Mouse (Mus musculus): ENCODE results near the gene Fry.

The Fry gene

GRCm38 (mm10) chr5:150118455-150119241 is at the start of gene Fry:
Fry (plus strand) TSS chr5:150118645.
- peak; percentile 95 for DNase-seq

- peak; percentile 39 for DNase-seq
Observed at GRCm38 (mm10) chr5:150070086-150070485, 48.4 kb upstream of the Fry start.

GRCm38 (mm10) chr5:150071738-150072137 is 46.7 kb upstream of the Fry start:
- no peak for DNase-seq

- no peak for DNase-seq
Observed at GRCm38 (mm10) chr5:150079866-150080797, 38.3 kb upstream of the Fry start.

- no peak for DNase-seq
Observed at GRCm38 (mm10) chr5:150082696-150083095, 35.7 kb upstream of the Fry start.

GRCm38 (mm10) chr5:150083190-150083589 is 35.3 kb upstream of the Fry start:
- no peak for DNase-seq

- peak; percentile 68 for DNase-seq
Observed at GRCm38 (mm10) chr5:150097620-150098019, 20.8 kb upstream of the Fry start.

- DNase-seq, result no peak
Observed at GRCm38 (mm10) chr5:150098754-150099153, 19.7 kb upstream of the Fry start.

GRCm38 (mm10) chr5:150101789-150102188 is 16.7 kb upstream of the Fry start:
- no peak for DNase-seq

- DNase-seq, result no peak
Observed at GRCm38 (mm10) chr5:150106358-150106757, 12.1 kb upstream of the Fry start.

- DNase-seq, result no peak
Observed at GRCm38 (mm10) chr5:150111236-150111635, 7.2 kb upstream of the Fry start.

- DNase-seq, result peak; percentile 36
Observed at GRCm38 (mm10) chr5:150114007-150114406, 4.4 kb upstream of the Fry start.

- no peak for DNase-seq
Observed at GRCm38 (mm10) chr5:150114778-150115177, 3.7 kb upstream of the Fry start.

GRCm38 (mm10) chr5:150115271-150116092 is 3.0 kb upstream of the Fry start:
- DNase-seq, result peak; percentile 13

GRCm38 (mm10) chr5:150116216-150116905 is 2.1 kb upstream of the Fry start:
- DNase-seq, result no peak

- DNase-seq, result peak; percentile 33
Observed at GRCm38 (mm10) chr5:150116906-150117216, 1.6 kb upstream of the Fry start.

- DNase-seq, result no peak
Observed at GRCm38 (mm10) chr5:150118124-150118454, 356 bp upstream of the Fry start.

GRCm38 (mm10) chr5:150120676-150121075 is 2.2 kb downstream of the Fry start:
- no peak for DNase-seq

GRCm38 (mm10) chr5:150122095-150122494 is 3.6 kb downstream of the Fry start:
- no peak for DNase-seq

GRCm38 (mm10) chr5:150122571-150122970 is 4.1 kb downstream of the Fry start:
- no peak for DNase-seq

GRCm38 (mm10) chr5:150125920-150126319 is 7.5 kb downstream of the Fry start:
- no peak for DNase-seq

GRCm38 (mm10) chr5:150128432-150128831 is 10.0 kb downstream of the Fry start:
- DNase-seq, result no peak

GRCm38 (mm10) chr5:150130144-150130543 is 11.7 kb downstream of the Fry start:
- DNase-seq, result no peak

All from kidney, postnatal 10 days (tissue).